Mouse (Mus musculus): Measurements from ENCODE around the gene Kif1bp.
"Not testable (repeated sequence)": the region's sequence is repeated elsewhere in the genome, so short reads cannot be mapped to it uniquely, and the experiment has no call there.

Gene Kif1bp

GRCm38 (mm10) chr10:62578338-62579100 lies at the start of gene Kif1bp:
TSS of gene Kif1bp (minus strand) at chr10:62578457.
- DNase-seq (ENCODE audit: low spot score): peak; percentile 100

GRCm38 (mm10) chr10:62604161-62604560 lies 25.9 kb upstream of the Kif1bp start:
- DNase-seq (ENCODE audit: low spot score): no peak

GRCm38 (mm10) chr10:62603233-62604030 lies 25.2 kb upstream of the Kif1bp start:
- DNase-seq (ENCODE audit: low spot score): no peak

DNA sequence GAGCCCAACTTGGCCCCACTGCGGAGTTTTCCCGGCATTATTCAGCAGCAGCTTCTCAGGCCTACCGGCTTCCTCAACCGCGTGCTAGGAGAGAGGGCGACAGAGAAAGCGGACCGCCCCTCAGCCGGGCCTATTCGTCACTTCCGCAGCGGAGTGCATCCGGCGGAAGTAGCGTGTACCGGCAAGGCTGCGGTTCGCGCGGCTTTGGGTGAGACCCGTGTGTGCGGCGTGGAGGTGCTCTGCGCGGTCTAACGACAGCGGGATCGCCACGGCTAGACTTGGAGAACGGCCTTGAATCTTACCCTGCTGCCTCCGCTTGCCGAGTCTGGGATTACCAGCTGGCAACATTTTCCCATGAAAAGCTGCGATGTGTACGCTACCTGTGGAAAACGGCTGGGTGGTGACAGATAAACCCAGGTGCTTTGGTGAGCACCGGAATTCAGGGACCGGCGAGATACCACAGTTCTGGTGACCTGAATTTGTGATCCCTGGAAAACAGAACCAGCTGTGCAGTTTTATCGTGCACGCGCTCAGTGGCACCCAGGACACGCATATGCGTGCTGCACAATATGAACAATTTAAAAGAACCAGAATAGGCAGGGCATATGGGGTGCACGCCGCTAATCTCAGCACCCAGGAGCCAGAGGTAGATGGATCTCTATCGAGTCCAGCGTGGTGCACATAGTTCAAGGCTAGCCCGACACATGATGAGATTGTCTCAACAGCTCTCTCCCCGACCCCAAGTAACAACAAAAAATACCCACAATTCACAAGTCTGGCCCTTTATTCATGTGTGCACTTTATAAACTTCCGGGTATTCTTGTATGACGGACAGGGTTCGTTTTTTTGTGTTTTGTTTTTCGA lies 24.2 kb upstream of the Kif1bp start, which contains the start of gene Ddx21:
Gene Ddx21, minus strand, starts transcription at position 105 of the 864 bp plus-strand sequence.
- peak; percentile 96 for DNase-seq (ENCODE audit: low spot score)

DNA sequence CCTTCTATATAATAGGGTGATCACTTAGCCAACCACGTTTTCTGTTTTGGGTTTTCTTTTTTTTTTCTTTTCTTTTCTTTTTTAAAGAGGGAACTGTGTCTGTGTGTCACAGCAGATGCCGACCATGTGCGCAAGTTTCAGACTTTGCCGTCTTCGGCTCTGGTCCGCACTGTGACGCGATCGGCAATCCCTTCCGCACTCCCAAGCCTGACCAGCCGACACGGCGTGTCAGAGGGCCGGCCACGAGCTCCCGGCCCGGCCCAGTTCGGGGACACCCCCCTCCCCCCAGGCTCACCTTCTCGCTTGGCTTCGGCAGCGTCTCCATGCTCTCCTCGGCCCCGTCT lies 23.5 kb upstream of the Kif1bp start:
- DNase-seq (ENCODE audit: low spot score): peak; percentile 65

DNA sequence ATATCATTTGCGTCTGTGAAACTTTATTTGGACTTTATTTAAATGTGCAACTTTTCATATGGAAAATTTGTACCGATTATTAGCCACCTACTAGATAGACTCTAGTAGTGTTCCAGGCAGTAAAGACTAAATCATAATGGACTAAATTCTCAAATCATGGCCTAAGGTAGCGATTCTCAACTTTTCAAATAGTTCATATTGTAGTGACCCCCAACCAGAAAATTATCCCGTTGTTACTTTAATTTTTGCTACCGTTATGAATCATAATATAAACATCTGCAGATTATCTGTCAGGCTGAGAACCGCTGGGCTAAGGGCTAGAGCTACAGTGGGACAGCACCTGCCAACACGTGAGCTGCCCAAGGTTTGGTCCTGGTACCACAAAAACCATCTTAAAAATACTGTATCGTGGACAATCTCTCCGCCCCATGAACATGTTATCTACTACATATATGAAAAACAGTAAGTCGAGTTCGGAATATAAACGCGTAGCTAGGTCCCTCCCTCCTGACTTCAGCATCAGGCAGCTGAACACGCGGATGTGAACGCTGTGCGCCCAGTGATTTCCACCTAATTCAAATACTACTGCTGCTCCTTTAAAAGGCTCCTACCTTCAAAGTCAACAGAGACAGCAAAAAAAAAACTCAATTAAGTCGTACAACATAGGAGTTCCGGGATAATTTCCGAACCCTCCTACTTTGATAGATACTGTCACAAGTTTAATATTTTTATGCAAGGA lies 23.0 kb upstream of the Kif1bp start:
- DNase-seq (ENCODE audit: low spot score): peak; percentile 31

GRCm38 (mm10) chr10:62600056-62600455 lies 21.8 kb upstream of the Kif1bp start:
- no peak for DNase-seq (ENCODE audit: low spot score)

DNA sequence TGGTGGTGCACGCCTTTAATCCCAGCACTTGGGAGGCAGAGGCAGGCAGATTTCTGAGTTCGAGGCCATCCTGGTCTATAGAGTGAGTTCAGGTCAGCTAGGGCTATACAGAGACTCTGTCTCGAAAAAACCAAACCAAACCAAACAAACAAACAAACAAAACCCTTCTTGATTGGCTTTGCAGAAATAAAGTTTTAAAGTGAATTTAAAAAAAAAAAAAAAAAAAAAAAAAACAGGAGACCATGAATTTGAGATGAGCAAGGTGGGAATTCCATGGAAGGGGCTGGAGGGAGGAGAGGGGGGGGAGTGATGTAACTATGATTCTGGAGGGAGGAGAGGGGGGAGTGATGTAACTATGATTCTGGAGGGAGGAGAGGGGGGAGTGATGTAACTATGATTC lies 21.1 kb upstream of the Kif1bp start:
- DNase-seq (ENCODE audit: low spot score): not testable (repeated sequence)

- DNase-seq (ENCODE audit: low spot score): no peak
Observed at GRCm38 (mm10) chr10:62592496-62592895, 14.2 kb upstream of the Kif1bp start.

DNA sequence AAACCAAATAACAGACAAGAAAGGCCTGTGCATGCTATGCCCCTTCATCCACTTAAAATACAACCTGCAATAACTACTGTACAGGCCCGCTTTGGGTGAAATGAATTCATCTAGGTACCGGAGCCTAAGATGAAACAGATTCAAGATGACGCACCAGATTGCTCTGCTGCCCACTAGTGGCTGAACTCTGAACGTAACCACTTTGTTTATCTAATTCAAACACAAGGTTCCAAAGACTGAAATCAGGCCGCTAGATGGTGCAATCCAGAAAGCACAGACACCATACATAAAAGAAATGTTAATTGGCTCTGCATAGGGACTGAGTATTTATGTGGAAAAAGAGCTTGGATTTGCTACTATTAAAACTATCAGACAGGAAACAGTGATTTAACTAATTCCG lies 11.9 kb upstream of the Kif1bp start:
- DNase-seq (ENCODE audit: low spot score): peak; percentile 93

DNA sequence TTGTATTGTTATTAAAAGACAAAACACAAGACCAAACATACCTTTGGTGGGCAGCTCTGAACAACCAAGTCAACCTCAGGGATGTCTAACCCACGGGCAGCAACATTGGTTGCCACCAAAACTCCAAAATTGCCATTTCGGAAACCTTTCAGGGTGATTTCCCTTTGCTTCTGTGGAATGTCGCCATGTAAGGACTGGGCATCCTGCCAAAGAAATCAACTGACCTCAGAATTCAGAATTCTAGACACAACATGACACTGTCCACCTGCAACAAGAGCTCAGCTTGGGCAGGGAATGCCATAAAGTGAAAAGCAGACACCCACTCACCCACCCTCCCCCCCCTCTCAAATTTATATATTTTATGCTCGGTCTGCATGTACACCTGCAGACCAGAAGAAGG lies 10.4 kb upstream of the Kif1bp start:
- DNase-seq (ENCODE audit: low spot score): no peak

DNA sequence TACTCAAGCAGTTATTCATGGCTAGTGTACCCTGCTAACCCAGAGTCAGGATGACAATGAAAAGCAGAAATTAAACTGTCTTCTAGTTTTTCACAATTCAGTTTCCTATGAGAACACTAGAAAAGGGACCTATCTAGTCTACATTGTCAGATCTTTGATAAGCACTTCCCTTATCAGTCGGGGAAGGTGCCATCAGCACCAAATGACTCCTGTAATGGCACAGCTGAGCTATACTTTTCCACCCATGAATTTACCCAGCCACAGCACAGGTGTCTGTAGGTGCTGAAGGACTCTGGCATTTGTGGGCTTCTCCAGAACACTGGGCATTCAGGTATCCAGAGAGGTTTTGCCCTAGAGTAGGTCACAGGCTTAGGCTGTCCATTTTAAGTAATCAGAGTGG lies 5.0 kb upstream of the Kif1bp start:
- DNase-seq (ENCODE audit: low spot score): no peak

DNA sequence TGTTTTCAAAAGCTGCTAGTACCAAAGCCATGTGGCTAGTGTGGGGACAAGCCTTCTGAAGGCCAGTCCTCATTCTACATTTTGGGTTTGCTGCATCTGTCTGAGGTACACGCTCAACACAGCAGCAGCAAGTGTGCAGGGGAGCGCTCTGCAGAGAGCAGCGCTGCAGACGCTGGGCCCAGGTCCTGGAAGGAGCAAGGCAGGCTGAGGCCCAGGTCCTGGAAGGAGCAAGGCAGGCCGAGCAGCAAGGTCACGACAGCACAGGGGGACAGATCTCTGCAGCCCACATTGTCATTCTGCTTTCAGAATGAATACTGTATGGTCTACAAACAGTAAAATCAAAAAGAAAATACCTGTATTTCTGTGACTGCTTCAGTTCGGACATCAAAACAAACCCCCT lies 4.4 kb upstream of the Kif1bp start:
- no peak for DNase-seq (ENCODE audit: low spot score)

DNA sequence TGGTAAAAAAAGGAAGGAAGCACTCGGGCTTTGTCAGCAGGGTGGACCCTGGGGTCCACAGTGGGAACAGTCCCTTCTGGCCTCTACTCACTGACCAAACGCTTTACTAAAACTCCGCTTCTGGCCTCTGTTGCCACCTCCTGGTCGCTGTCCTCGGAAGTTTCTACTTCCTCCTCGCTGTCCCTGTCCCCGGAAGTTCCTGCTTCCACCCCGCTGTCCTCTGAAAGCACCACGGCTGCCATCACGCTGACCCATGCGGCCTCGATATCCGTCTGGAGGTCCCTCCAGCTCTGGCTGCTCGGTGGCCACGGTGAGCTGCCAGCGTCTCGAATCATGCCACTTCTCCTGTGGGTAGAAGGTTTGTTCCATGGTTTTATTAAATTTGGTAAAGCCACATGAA lies 4.0 kb upstream of the Kif1bp start:
- DNase-seq (ENCODE audit: low spot score): no peak

GRCm38 (mm10) chr10:62579129-62579528 lies 872 bp upstream of the Kif1bp start:
- DNase-seq (ENCODE audit: low spot score): not testable (repeated sequence)

GRCm38 (mm10) chr10:62577673-62578337 lies 452 bp downstream of the Kif1bp start:
- no peak for DNase-seq (ENCODE audit: low spot score)

DNA sequence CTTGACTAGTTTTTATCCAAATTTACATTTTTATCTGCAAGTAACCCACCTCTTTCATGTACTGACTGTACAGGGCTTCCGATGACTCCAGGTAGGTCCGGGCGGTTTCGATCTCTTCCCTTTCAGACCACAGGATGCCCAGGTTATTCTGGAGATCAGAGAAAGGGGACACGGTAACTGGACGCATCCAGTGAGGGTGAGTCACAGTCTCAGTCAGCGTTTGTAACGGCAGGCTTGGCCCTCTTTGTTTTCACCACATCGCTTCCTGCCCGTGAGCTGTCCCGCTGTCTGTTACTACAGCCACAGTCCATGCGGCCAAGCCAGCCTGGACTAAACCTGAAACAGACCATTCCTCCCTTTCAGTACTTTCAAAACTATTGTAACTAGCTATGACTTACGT lies 3.3 kb downstream of the Kif1bp start:
- DNase-seq (ENCODE audit: low spot score): no peak

DNA sequence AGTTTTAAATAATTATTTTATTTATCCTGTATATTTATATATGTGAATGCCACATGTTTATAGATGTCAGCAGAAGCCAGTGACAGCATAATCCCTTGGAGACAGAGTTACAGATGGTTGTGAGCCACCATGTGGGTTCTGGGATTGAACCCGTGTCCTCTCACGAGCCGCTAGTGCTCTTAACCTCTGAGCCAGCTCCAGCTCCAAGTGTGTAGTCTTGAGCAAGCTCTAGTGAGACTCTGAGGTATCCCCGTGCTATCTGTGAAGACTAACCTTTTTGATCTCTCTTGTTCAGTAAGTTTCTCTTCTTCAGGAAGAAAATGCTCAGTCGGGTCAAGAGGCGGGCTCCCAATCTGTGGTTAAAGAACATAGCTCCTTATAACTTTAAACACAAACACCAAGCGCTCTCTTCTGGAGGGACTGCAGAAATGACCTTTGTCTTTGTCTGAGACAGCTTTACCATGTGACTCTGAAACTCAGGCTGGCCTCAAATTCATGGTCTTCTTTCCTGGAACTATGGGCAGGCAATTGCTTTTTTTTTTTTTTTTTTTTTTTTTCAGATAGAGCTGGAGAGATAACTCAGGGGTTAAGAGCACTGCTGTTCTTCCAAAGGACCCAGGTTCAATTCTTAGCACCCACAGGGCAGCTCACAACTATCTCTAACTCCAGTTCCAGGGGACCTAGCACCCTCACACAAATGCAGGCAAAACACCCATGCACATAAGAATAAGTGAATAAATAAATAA lies 8.0 kb downstream of the Kif1bp start:
- no peak for DNase-seq (ENCODE audit: low spot score)

DNA sequence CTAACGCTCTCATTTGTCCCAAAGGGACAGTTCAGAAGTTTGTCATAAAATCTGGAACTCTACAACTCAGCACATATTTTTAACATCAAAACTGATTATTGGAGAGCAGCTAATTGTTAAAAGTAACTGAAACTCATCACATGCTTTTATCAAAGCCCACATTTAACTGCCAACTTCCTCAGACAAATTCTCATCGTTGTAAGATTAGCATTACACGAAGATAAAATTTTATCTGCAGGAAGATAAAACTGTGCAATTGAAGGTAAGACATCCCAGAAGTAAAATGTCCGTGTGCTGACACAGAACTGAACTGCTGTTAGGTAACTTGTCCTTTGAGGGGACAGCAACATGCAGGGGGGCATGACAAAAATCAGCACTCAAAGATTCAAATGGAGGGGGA lies 9.4 kb downstream of the Kif1bp start:
- DNase-seq (ENCODE audit: low spot score): no peak

DNA sequence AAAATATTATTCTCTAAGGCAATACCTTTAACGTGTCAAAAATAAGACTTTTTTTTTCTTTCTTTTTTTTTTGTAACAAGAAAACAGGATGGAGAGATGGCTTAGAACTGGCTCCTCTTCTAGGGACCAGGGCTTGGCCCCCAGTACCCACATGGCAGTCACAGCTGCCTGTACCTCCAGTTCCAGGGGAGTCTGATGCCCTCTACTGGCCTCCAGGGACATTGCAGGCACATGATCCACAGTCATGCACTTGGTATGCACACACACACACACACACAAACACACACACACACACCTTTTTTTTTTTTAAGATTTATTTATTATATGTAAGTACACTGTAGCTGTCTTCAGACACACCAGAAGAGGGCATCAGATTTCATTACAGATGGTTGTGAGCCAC lies 20.5 kb downstream of the Kif1bp start:
- DNase-seq (ENCODE audit: low spot score): peak; percentile 27

- DNase-seq (ENCODE audit: low spot score): no peak
Observed at GRCm38 (mm10) chr10:62556558-62556901, 21.7 kb downstream of the Kif1bp start.

Measured in embryo, embryonic 10 days (tissue).